In genomic region chr2:72136486-72137264, GRCm38 (mm10) we compare ENCODE assay signal across 15 mouse cellular contexts.
DNase-seq lines count a peak whose midpoint lies in the region; TF ChIP-seq lines count a peak whose summit lies in the region.
"Had no signal": no experiment of that assay in that cellular context is flagged by ENCODE, and none has a peak within 500 bp of the region (broad histone marks: within the 10 kb centered on the region; RNA-seq: fewer than 3 reads in every experiment).

No protein-coding gene starts in this region.

- peaks cover 1% of the 10 kb centered on the region; the same call in 1 of the 2 replicates for H3K4me1 ChIP-seq in bone marrow, adult 2 months (ENCODE audit: control insufficient read depth, insufficient read depth, low read length)
- H3K4me1 ChIP-seq: liver, embryonic 13.5 days had no signal

- no peak for TF ChIP-seq CTCF in bone marrow, adult 2 months (IDR thresholded peaks at IDR 0.05; ENCODE audit: control insufficient read depth, insufficient read depth, low read length)

- 53% methylated on average over 9 of the region's 9 CpGs for WGBS in bone marrow, adult 2 months

- TF ChIP-seq POLR2A in bone marrow, adult 2 months (IDR thresholded peaks at IDR 0.05; ENCODE audit: borderline replicate concordance, control insufficient read depth, low read depth, low read length): no peak

- H3K27ac ChIP-seq in bone marrow, adult 2 months (ENCODE audit: control insufficient read depth, insufficient read depth, low read depth, low read length, poor library complexity): peak overlapping the region; percentile 19
- H3K27ac ChIP-seq: heart, embryonic 13.5 days; liver, embryonic 13.5 days; midbrain, embryonic 10.5 days had no signal

- no peak overlapping the region for H3K4me3 ChIP-seq in bone marrow, adult 2 months (replicated peaks; ENCODE audit: control insufficient read depth, low read depth, low read length)
- H3K4me3 ChIP-seq: heart, embryonic 13.5 days; liver, embryonic 13.5 days; midbrain, embryonic 10.5 days had no signal

- DNase-seq in heart, adult 11 months: peak; percentile 80
- no peak for DNase-seq in heart, adult 8-10 months (ENCODE audit: low spot score)
- DNase-seq in CD4-positive, CD25-positive, alpha-beta regulatory T cell, adult 2 months (ENCODE audit: low read depth, low spot score): peak; percentile 33
- peak; percentile 68 for DNase-seq in naive thymus-derived CD4-positive, alpha-beta T cell, adult 2 months (ENCODE audit: low read depth)
- DNase-seq in urinary bladder, postnatal 25 days (ENCODE audit: low spot score): no peak
- DNase-seq in frontal cortex, postnatal 25 days (ENCODE audit: low spot score in 2 of 2): no peak
- no peak for DNase-seq in kidney, adult 9 months
- DNase-seq: cerebellum, adult 11-12 months; gastrocnemius, postnatal 10 days; kidney, adult 2 months; liver, embryonic 13.5 days; retina, postnatal 1 day had no signal

Comparison
In these comparisons a context has a peak if more than half of its experiments do, and no peak if none do; other contexts are left out.
1. DNase-seq: peak in heart, adult 11 months (single experiment), CD4-positive, CD25-positive, alpha-beta regulatory T cell, adult 2 months (single experiment) and naive thymus-derived CD4-positive, alpha-beta T cell, adult 2 months (single experiment); none in heart, adult 8-10 months (single experiment), urinary bladder, postnatal 25 days (single experiment), frontal cortex, postnatal 25 days (0 of 2) and kidney, adult 9 months (single experiment).